Mouse (Mus musculus): ENCODE data around the gene Ptprz1.

The Ptprz1 gene

DNA sequence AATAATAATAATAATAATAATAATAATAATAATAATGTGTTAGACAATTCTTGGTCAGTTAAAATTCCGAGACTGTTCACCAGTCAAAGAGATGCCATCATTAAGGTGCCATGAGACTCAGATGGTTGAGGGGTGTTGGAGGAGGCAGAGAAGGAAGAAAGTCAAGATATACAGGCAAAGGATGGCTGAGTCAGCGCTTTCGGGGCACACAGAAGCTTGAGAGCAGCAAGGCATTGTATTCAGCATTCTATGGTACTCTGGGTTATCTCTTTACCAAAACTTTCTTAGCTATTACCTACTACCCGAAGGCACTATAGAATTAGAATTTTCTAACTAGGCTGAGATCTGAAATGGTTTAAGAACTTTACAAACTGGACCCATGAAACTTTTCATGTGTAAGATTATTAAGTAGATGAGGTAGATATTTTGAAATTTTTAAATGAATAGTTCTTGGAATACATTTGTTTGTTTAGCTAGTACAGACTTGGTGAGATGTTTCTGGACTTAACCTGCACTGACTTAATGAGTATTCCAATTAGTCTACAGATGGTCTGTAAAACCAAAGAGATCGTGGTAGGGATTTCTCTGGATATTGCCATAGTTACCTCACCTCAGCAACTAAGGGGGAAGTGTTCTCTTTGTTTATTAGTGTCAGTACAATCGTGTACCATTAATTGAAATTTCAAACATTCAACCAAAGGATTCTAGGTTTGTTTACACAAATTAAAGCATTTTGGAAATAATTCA is 33.4 kb downstream of the Ptprz1 start:
- Histone ChIP-seq H3K9me3 (ENCODE audit: low read length) (no peaks in the 10 kb centered on the region), H3K36me3 (ENCODE audit: insufficient read depth, low read length) (no peaks in the 10 kb centered on the region), H3K4me1 (replicated peaks; ENCODE audit: low read depth, low read length) (no peaks in the 10 kb centered on the region), H3K4me3 (replicated peaks; ENCODE audit: low read length) (no peak overlapping the region), H3K27me3 (ENCODE audit: insufficient read depth, low read length) (no peaks in the 10 kb centered on the region)
- TF ChIP-seq POU5F1 (IDR thresholded peaks at IDR 0.05; ENCODE audit: borderline replicate concordance, low read length) (no peak), NANOG (IDR thresholded peaks at IDR 0.05; ENCODE audit: borderline replicate concordance, low read length) (no peak), CTCF (conservative IDR thresholded peaks at IDR 0.05; ENCODE audit: low read length) (no peak)

DNA sequence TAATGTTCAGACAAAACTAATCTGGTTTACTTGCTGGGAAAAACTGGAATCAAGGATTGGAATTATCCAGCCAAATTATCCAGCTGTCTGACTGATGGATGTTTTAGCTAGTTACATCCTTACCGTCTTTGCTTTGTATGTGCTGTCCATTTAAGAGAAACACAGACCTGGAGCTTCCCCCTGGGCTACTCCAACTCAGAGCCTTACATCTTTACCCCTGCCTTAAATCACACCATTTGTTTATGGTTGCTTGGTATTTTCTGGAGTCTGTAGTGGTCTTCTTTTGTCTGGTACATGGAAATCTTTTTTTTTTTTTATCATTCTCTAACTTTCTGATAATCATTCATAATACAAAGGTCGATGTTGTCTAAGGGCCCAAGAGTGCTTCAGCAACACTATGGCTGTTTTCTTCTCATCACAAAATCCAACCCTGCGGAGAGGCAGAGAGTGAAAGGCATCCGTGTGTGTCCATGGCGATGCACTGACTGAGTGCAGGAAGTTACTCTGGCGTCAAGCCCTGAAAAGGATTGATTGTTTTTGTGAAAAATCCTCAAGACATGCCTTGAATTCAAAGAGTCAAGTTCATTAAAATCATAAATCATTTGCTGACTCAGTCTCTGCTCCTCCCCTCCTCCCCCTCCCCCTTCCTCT is 34.1 kb downstream of the Ptprz1 start:
- Histone ChIP-seq H3K27me3 (ENCODE audit: insufficient read depth, low read length) (no peaks in the 10 kb centered on the region), H3K36me3 (ENCODE audit: insufficient read depth, low read length) (no peaks in the 10 kb centered on the region), H3K9me3 (ENCODE audit: low read length) (no peaks in the 10 kb centered on the region), H3K4me3 (replicated peaks; ENCODE audit: low read length) (no peak overlapping the region), H3K4me1 (replicated peaks; ENCODE audit: low read depth, low read length) (no peaks in the 10 kb centered on the region)
- TF ChIP-seq NANOG (IDR thresholded peaks at IDR 0.05; ENCODE audit: borderline replicate concordance, low read length) (no peak), POU5F1 (IDR thresholded peaks at IDR 0.05; ENCODE audit: borderline replicate concordance, low read length) (no peak), CTCF (conservative IDR thresholded peaks at IDR 0.05; ENCODE audit: low read length) (no peak)

- Histone ChIP-seq H3K4me3 (replicated peaks; ENCODE audit: low read length) (no peak overlapping the region), H3K27me3 (ENCODE audit: insufficient read depth, low read length) (no peaks in the 10 kb centered on the region), H3K4me1 (replicated peaks; ENCODE audit: low read depth, low read length) (no peaks in the 10 kb centered on the region), H3K36me3 (ENCODE audit: insufficient read depth, low read length) (no peaks in the 10 kb centered on the region), H3K9me3 (ENCODE audit: low read length) (no peaks in the 10 kb centered on the region)
- no peak for TF ChIP-seq NANOG (IDR thresholded peaks at IDR 0.05; ENCODE audit: borderline replicate concordance, low read length)
- no peak for TF ChIP-seq POU5F1 (IDR thresholded peaks at IDR 0.05; ENCODE audit: borderline replicate concordance, low read length)
- no peak for TF ChIP-seq CTCF (conservative IDR thresholded peaks at IDR 0.05; ENCODE audit: low read length)
Observed at GRCm38 (mm10) chr6:22909908-22910260, 34.6 kb downstream of the Ptprz1 start.

DNA sequence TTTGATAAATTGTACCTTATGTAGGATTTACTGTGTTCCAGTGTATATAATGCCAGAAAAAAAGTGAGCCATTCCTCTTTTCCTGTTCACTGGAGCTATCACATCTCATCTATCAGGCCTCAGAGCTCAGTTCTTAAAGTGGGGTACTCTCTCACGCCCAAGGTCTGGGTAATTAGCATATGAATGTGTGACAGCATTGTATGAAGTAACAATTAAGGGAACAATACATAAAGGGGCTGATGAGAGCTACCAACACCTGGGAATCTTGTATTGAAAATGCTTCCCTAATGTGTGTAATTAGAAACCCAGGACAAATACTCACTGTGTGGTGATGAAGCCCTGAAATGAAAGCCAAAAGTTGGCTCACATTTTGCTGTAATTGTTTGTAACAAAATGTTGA is 47.6 kb downstream of the Ptprz1 start:
- H3K4me3 ChIP-seq (replicated peaks; ENCODE audit: low read length): no peak overlapping the region
- TF ChIP-seq POU5F1 (IDR thresholded peaks at IDR 0.05; ENCODE audit: borderline replicate concordance, low read length) (no peak), CTCF (conservative IDR thresholded peaks at IDR 0.05; ENCODE audit: low read length) (no peak), NANOG (IDR thresholded peaks at IDR 0.05; ENCODE audit: borderline replicate concordance, low read length) (peak; percentile 70; the same call in 1 of the 2 replicates)
- no peaks in the 10 kb centered on the region for H3K27me3 ChIP-seq (ENCODE audit: insufficient read depth, low read length)
- H3K9me3 ChIP-seq (ENCODE audit: low read length): no peaks in the 10 kb centered on the region
- H3K4me1 ChIP-seq (replicated peaks; ENCODE audit: low read depth, low read length): peaks cover 9% of the 10 kb centered on the region; the same call in 1 of the 2 replicates
- no peaks in the 10 kb centered on the region for H3K36me3 ChIP-seq (ENCODE audit: insufficient read depth, low read length)

DNA sequence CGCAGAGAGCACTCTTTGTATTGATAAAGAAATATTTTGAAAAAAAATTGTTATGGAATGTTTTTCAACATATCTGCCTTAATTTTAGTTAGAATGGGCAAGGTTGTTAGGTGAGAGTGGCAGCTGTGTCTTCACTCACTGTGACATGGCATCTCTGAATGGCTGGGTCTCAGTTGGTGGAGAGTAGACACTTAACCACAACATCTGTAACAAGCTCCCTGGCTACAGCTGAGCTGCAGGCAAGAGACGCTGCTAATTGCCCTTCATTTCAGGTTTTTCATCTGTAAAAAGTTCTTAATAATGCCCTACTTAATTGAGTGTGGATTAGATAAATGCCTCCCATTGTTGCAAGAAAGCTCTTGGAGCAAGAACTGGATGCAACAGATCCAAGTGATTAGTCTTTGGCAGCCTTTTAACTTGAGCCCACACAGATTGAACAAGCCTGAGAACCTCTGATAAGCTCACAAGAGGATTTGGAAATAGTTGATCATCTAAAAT is 57.5 kb downstream of the Ptprz1 start:
- Histone ChIP-seq H3K27me3 (ENCODE audit: insufficient read depth, low read length) (no peaks in the 10 kb centered on the region), H3K4me1 (replicated peaks; ENCODE audit: low read depth, low read length) (no peaks in the 10 kb centered on the region), H3K9me3 (ENCODE audit: low read length) (no peaks in the 10 kb centered on the region), H3K4me3 (replicated peaks; ENCODE audit: low read length) (no peak overlapping the region), H3K36me3 (ENCODE audit: insufficient read depth, low read length) (no peaks in the 10 kb centered on the region)
- TF ChIP-seq NANOG (IDR thresholded peaks at IDR 0.05; ENCODE audit: borderline replicate concordance, low read length) (no peak), CTCF (conservative IDR thresholded peaks at IDR 0.05; ENCODE audit: low read length) (no peak), POU5F1 (IDR thresholded peaks at IDR 0.05; ENCODE audit: borderline replicate concordance, low read length) (no peak)

DNA sequence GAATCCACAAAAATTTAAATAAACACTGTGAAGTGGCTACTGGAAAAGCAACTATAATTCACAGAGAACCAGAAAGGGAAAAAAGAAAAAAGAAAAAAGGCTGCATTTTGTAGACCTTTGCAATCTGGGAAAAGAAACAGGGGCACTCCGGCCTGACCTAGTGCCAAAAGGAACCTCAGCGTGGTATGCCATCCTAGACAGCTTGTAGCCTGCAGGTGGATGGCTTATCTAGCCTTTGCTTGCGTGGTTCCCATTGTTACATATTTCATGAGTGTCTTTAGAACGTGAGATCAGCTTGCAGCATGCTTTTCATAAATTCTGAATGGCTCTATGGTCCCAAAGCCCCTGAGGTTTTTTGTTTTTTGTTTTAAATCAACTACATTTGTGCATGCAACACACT is 61.8 kb downstream of the Ptprz1 start:
- Histone ChIP-seq H3K27me3 (ENCODE audit: insufficient read depth, low read length) (no peaks in the 10 kb centered on the region), H3K36me3 (ENCODE audit: insufficient read depth, low read length) (no peaks in the 10 kb centered on the region), H3K4me1 (replicated peaks; ENCODE audit: low read depth, low read length) (no peaks in the 10 kb centered on the region), H3K9me3 (ENCODE audit: low read length) (no peaks in the 10 kb centered on the region), H3K4me3 (replicated peaks; ENCODE audit: low read length) (no peak overlapping the region)
- no peak for TF ChIP-seq NANOG (IDR thresholded peaks at IDR 0.05; ENCODE audit: borderline replicate concordance, low read length)

GRCm38 (mm10) chr6:22937526-22937925 is 62.2 kb downstream of the Ptprz1 start:
- Histone ChIP-seq H3K27me3 (ENCODE audit: insufficient read depth, low read length) (no peaks in the 10 kb centered on the region), H3K36me3 (ENCODE audit: insufficient read depth, low read length) (no peaks in the 10 kb centered on the region), H3K4me3 (replicated peaks; ENCODE audit: low read length) (no peak overlapping the region), H3K4me1 (replicated peaks; ENCODE audit: low read depth, low read length) (no peaks in the 10 kb centered on the region), H3K9me3 (ENCODE audit: low read length) (no peaks in the 10 kb centered on the region)
- TF ChIP-seq NANOG (IDR thresholded peaks at IDR 0.05; ENCODE audit: borderline replicate concordance, low read length) (no peak), CTCF (conservative IDR thresholded peaks at IDR 0.05; ENCODE audit: low read length) (no peak), POU5F1 (IDR thresholded peaks at IDR 0.05; ENCODE audit: borderline replicate concordance, low read length) (no peak)

DNA sequence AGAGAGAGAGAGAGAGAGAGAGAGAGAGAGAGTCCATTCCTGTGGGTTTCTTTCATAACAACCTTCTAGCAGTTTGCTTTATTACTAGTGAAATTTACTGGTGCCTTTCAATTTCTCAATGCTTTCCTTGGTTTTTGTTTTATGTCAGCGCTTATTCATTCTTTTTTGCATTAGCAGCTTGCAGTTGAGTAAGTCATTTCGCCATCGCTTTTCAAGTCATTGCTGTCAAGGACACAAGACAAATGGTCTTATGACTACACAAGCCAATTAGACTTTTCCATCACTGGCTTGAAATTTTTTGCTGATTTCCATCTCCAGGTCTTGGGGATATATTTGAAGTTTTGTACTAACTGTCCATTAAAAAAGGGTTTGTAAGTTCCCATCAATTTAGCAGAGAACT is 68.9 kb downstream of the Ptprz1 start:
- no peaks in the 10 kb centered on the region for H3K27me3 ChIP-seq (ENCODE audit: insufficient read depth, low read length)
- no peak for TF ChIP-seq CTCF (conservative IDR thresholded peaks at IDR 0.05; ENCODE audit: low read length)
- no peak for TF ChIP-seq POU5F1 (IDR thresholded peaks at IDR 0.05; ENCODE audit: borderline replicate concordance, low read length)
- no peak for TF ChIP-seq NANOG (IDR thresholded peaks at IDR 0.05; ENCODE audit: borderline replicate concordance, low read length)
- H3K9me3 ChIP-seq (ENCODE audit: low read length): peaks cover 5% of the 10 kb centered on the region; the same call in 1 of the 2 replicates
- no peaks in the 10 kb centered on the region for H3K4me1 ChIP-seq (replicated peaks; ENCODE audit: low read depth, low read length)
- no peaks in the 10 kb centered on the region for H3K36me3 ChIP-seq (ENCODE audit: insufficient read depth, low read length)
- no peak overlapping the region for H3K4me3 ChIP-seq (replicated peaks; ENCODE audit: low read length)

All from E14TG2a.4 (cell line).